Mouse (Mus musculus): Measurements from ENCODE around the gene Gba2. TPM values are rescaled to one million over a fixed set of nuclear protein-coding genes. Genes with fewer than 3 reads are reported as not detected.
"Not testable (repeated sequence)": the region's sequence is repeated elsewhere in the genome, so short reads cannot be mapped to it uniquely, and the experiment has no call there.

Gba2 gene
- polyA plus RNA-seq, 1 experiment from 2014 or later = 15.9 TPM

- WGBS = 71% methylated on average over 3 of the region's 3 CpGs
- Histone ChIP-seq H3K4me1 (replicated peaks; ENCODE audit: insufficient read depth, low read length) (no peaks in the 10 kb centered on the region), H3K36me3 (ENCODE audit: insufficient read depth, low read length) (no peaks in the 10 kb centered on the region), H3K4me3 (replicated peaks; ENCODE audit: low read depth, low read length) (no peak overlapping the region), H3K4me2 (ENCODE audit: low read length) (no peak overlapping the region), H3K27ac (no peak overlapping the region), H3K27me3 (ENCODE audit: insufficient read depth, low read length) (no peaks in the 10 kb centered on the region), H3K9ac (ENCODE audit: low read depth, low read length) (no peak overlapping the region), H3K9me3 (replicated peaks; ENCODE audit: low read length) (no peaks in the 10 kb centered on the region)
- DNase-seq (ENCODE audit: low spot score) (no peak), ATAC-seq (replicated peaks; ENCODE audit: low FRiP score, low read depth) (no peak)
- no peak for TF ChIP-seq CTCF (IDR thresholded peaks at IDR 0.05; ENCODE audit: low read depth)
These were observed 25.4 kb upstream of the Gba2 start for GRCm38 (mm10) chr4:43604099-43604498.

- ATAC-seq (replicated peaks; ENCODE audit: low FRiP score, low read depth) (no peak), DNase-seq (ENCODE audit: low spot score) (no peak)
- H3K4me3 ChIP-seq (replicated peaks; ENCODE audit: low read depth, low read length) = no peak overlapping the region
- H3K9me3 ChIP-seq (replicated peaks; ENCODE audit: low read length) = no peaks in the 10 kb centered on the region
- H3K4me2 ChIP-seq (ENCODE audit: low read length) = no peak overlapping the region
- H3K27me3 ChIP-seq (ENCODE audit: insufficient read depth, low read length) = no peaks in the 10 kb centered on the region
- TF ChIP-seq CTCF (IDR thresholded peaks at IDR 0.05; ENCODE audit: low read depth) = no peak
- H3K27ac ChIP-seq = no peak overlapping the region
- H3K36me3 ChIP-seq (ENCODE audit: insufficient read depth, low read length) = no peaks in the 10 kb centered on the region
- 82% methylated on average over 9 of the region's 9 CpGs for WGBS
- H3K4me1 ChIP-seq (replicated peaks; ENCODE audit: insufficient read depth, low read length) = no peaks in the 10 kb centered on the region
- H3K9ac ChIP-seq (ENCODE audit: low read depth, low read length) = no peak overlapping the region
These were observed 21.7 kb upstream of the Gba2 start for GRCm38 (mm10) chr4:43600195-43600934.

GRCm38 (mm10) chr4:43598650-43599380, 20.1 kb upstream of the Gba2 start:
- WGBS = 82% methylated on average over 7 of the region's 7 CpGs
- Histone ChIP-seq H3K9ac (ENCODE audit: low read depth, low read length) (no peak overlapping the region), H3K4me2 (ENCODE audit: low read length) (no peak overlapping the region), H3K4me1 (replicated peaks; ENCODE audit: insufficient read depth, low read length) (no peaks in the 10 kb centered on the region), H3K4me3 (replicated peaks; ENCODE audit: low read depth, low read length) (no peak overlapping the region), H3K27me3 (ENCODE audit: insufficient read depth, low read length) (no peaks in the 10 kb centered on the region), H3K36me3 (ENCODE audit: insufficient read depth, low read length) (no peaks in the 10 kb centered on the region), H3K9me3 (replicated peaks; ENCODE audit: low read length) (no peaks in the 10 kb centered on the region), H3K27ac (no peak overlapping the region)
- no peak for TF ChIP-seq CTCF (IDR thresholded peaks at IDR 0.05; ENCODE audit: low read depth)
- no peak for ATAC-seq (replicated peaks; ENCODE audit: low FRiP score, low read depth)
- no peak for DNase-seq (ENCODE audit: low spot score)

DNA sequence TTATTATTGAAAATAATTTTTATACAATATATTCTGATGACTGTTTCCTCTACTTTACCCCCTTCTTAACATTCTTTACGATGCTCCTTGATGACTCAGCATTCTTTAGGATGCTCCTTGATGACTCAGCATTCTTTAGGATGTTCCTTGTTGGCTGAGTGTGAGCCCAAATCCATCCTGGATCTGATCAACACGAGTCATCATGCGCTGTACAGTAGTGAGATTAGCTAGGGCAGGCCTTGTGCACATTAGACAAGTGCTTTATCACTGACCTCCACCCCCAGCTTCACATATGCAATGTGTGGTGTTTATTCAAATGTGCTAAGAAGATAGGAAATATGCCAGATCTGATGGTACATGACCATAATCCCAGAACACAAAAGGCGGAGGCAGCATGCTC, 19.5 kb upstream of the Gba2 start:
- H3K27ac ChIP-seq = no peak overlapping the region
- no peaks in the 10 kb centered on the region for H3K9me3 ChIP-seq (replicated peaks; ENCODE audit: low read length)
- no peak overlapping the region for H3K4me2 ChIP-seq (ENCODE audit: low read length)
- H3K36me3 ChIP-seq (ENCODE audit: insufficient read depth, low read length) = no peaks in the 10 kb centered on the region
- no peak overlapping the region for H3K4me3 ChIP-seq (replicated peaks; ENCODE audit: low read depth, low read length)
- no peaks in the 10 kb centered on the region for H3K4me1 ChIP-seq (replicated peaks; ENCODE audit: insufficient read depth, low read length)
- WGBS = 82% methylated on average over 4 of the region's 4 CpGs
- ATAC-seq (replicated peaks; ENCODE audit: low FRiP score, low read depth) (no peak), DNase-seq (ENCODE audit: low spot score) (no peak)
- no peaks in the 10 kb centered on the region for H3K27me3 ChIP-seq (ENCODE audit: insufficient read depth, low read length)
- H3K9ac ChIP-seq (ENCODE audit: low read depth, low read length) = no peak overlapping the region
- no peak for TF ChIP-seq CTCF (IDR thresholded peaks at IDR 0.05; ENCODE audit: low read depth)

DNA sequence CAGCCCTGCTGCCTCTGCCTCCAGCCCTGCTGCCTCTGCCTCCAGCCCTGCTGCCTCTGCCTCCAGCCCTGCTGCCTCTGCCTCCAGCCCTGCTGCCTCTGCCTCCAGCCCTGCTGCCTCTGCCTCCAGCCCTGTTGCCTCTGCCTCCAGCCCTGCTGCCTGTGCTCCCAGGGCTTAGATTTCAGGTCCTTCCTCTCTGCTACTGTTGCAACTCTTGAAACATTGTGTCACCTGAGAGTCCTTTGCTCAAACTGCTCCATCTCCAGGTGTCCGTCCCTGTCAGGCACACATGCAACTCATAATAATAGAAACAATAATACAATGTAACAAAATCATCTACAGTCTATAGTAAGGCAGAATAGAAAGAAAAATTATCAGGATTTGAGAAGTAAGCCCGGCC, 17.9 kb upstream of the Gba2 start:
- not testable (repeated sequence) for H3K9me3 ChIP-seq (replicated peaks; ENCODE audit: low read length); DNase-seq (ENCODE audit: low spot score); H3K36me3 ChIP-seq (ENCODE audit: insufficient read depth, low read length); H3K4me2 ChIP-seq (ENCODE audit: low read length); H3K27ac ChIP-seq; H3K4me3 ChIP-seq (replicated peaks; ENCODE audit: low read depth, low read length); H3K27me3 ChIP-seq (ENCODE audit: insufficient read depth, low read length); H3K9ac ChIP-seq (ENCODE audit: low read depth, low read length); H3K4me1 ChIP-seq (replicated peaks; ENCODE audit: insufficient read depth, low read length); ATAC-seq (replicated peaks; ENCODE audit: low FRiP score, low read depth)
- WGBS = 76% methylated on average over 2 of the region's 2 CpGs

DNA sequence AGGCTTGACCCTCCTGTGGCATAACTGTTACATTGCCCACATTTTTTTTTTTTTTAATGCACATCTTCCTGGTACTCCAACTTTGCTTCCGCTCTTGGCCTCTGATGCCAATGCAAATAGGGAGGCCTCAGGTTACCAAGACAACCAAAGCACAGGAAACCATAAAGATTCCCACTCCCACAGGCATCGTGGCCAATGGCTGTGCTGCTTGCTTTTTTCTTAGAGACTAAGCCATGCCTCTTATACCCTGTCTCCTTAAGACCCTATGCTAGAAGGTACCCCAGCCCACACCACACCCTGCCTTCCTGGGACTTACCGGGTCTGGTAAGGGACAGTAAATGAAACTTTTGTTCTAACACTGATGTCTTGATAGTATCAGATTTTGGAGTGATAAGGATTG, 14.8 kb upstream of the Gba2 start:
- TF ChIP-seq CTCF (IDR thresholded peaks at IDR 0.05; ENCODE audit: low read depth) = no peak
- no peak overlapping the region for H3K9ac ChIP-seq (ENCODE audit: low read depth, low read length)
- WGBS = 38% methylated on average over 3 of the region's 3 CpGs
- no peak overlapping the region for H3K27ac ChIP-seq
- no peak overlapping the region for H3K4me2 ChIP-seq (ENCODE audit: low read length)
- H3K27me3 ChIP-seq (ENCODE audit: insufficient read depth, low read length) = no peaks in the 10 kb centered on the region
- H3K36me3 ChIP-seq (ENCODE audit: insufficient read depth, low read length) = no peaks in the 10 kb centered on the region
- H3K4me1 ChIP-seq (replicated peaks; ENCODE audit: insufficient read depth, low read length) = no peaks in the 10 kb centered on the region
- ATAC-seq (replicated peaks; ENCODE audit: low FRiP score, low read depth) (no peak), DNase-seq (ENCODE audit: low spot score) (no peak)
- no peaks in the 10 kb centered on the region for H3K9me3 ChIP-seq (replicated peaks; ENCODE audit: low read length)
- H3K4me3 ChIP-seq (replicated peaks; ENCODE audit: low read depth, low read length) = no peak overlapping the region
